Mouse (Mus musculus): ENCODE data around the gene Stpg4.
A peak's percentile ranks its signal among the peaks of the same experiment; 100 is the strongest.

Gene Stpg4

DNA sequence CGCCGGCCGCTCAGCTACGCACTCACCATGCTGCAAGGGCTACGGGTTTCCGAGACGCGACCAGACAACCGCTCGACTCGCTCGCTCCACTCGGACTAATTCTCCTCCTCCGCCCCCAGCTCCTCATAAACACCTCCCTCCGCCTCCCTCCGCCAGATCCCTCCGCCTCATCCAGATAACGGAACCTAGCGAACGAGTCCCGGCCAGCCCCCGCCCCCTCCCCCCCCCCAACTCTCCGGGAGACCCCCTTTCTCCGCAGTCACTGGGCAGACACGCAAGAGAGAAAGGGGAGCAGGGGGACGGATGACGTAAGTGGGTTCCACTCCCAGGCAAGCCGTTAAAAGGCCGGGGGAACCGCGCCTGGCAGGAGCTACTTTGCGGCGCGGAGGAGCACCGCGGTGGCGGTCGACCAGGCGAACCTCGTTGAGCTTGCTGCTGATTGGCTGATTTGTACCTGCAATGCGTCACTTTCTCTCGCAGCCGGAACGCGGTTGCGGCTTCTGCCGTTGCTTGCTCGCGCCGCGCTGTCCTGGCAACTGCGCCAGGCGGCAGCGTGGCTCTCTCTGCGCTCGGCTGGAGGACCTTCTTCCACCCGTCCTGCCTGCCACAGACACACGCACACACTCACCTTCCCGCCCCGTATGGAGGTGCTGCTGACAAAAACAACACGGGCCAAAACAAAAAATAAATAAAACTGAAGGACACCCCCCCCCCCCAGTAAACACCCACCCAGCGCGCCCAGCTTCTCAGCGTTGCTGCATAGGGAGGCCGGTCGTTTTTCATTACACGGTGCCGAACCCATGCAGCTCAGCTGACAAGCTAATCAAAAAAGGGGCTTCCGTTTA lies 19.4 kb upstream of the Stpg4 start, which contains the start of gene Calm2:
Gene Calm2, minus strand, starts transcription at position 169 of the 845 bp plus-strand sequence.
- DNase-seq (ENCODE audit: low spot score): peak; percentile 92

DNA sequence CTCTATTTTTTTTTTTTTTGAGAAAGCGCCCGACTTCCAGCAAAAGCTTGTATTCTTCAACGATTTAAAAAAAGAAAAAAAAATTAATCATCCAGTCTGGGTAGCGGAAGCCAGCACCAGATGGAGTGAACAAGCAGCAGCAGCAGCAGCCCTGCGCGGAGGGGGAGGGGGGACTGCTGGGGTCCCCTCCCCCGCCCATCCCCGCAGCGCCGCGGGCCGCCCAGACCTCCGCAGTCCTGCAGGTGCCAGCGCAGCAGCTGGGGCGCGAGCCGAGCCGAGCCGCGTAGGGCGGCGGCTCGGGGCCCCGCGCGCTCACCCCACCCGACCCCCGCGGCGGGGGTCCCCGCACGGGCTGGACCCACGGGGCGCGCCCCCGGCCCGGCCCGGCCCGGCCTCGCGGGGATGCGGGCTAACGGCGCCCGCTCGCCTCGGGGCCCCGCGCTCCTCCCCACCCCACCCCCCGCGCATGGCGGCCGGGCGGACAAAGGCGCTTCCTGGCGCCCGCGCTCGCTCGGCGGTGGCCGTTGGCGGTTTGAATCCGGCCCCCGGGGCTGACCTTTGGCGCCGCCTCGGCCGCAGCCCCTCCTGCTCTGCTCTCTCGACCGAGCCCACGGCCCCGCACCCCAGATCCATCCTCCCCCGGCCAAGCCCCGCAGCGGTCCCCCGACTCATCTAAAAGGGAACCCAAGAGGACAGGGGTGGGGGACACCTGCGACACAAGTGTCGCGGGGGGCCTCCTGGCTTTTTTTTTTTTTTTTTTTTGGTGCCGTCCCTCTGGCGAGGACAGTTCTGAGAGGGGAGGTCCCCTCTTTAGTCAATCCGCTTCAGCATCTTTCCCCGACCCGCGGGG lies 18.6 kb upstream of the Stpg4 start:
- DNase-seq (ENCODE audit: low spot score): peak; percentile 67

DNA sequence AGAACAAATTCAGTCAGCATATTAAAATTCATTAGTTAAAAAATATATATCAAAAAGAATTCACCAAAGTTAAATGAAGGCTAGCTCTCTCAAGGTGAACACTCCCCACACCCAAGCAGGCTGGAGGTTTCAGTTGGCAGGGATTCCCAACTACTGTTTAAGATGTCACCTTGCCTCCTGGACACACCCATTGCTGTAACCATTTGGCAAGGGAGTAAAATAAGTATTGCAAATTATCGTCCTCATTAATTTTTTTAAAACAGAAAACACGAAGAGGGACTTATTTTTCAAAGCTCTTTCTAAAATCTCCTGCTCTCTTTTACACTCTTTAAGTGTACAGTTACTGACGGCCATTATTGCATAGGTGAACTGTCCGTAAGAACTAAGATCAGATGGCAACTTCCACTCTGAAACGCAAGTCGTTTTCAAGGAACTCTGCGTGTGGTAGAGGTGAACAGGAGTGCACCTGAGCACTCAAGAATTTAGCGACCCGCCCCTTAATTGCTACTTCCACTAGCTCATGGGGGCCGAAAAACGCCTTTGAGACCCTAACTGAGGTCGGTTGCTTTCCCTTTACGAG lies 17.9 kb upstream of the Stpg4 start:
- DNase-seq (ENCODE audit: low spot score): peak; percentile 31

DNA sequence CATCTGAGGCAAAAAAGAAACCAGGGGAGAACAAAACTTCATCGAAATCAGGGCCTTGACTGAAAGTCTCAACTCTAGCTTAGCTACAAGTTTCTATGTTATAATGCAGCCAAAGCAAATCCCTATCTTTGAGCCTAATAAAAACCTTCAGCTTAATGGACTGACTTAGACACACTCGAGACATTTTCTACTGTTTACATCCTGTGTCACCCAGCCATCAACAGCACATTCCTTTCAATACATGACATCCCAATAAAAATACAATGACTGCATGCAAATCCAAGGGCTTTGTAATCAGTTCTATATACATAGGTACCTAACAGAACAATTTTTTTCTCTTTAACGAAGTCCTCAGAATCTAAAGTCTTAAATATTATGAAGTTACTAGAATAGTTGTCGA lies 17.2 kb upstream of the Stpg4 start:
- no peak for DNase-seq (ENCODE audit: low spot score)

DNA sequence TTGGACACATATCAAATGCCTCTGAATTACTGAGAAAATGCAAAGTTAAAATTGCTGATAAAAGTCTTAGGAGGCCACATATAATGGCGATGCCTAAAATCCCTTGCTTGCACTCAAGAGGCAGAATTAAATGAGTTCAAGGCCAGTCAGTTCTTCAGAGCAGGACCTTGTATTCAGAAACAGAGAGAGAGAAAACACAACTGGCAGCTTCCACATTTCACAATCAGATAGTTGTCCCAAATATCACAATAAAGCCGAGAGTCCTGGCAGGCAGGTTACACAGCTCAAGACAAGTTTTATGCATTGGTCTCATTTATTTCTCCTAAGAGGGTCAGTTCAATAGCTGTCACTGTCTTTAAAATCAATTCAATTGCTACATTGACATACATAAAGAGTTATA lies 14.0 kb upstream of the Stpg4 start:
- no peak for DNase-seq (ENCODE audit: low spot score)

DNA sequence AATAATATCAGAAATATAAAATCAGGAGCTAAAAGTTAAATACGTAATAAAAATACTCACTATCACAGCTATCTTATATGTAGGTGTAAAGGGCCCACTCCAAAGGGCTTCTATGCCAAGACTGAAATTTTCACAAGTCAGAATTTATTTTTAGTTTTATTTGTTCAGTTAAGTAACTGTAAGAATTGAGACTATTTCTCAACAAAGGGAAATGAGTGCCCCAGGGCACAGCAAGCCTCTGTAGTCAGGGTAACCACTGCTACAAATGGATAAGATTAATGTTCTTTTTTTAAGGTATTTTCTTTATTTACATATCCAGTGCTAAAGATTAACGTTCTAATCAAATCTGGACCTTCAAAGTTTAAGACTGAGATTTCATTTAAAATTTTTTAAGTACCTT lies 11.9 kb upstream of the Stpg4 start:
- DNase-seq (ENCODE audit: low spot score): no peak

DNA sequence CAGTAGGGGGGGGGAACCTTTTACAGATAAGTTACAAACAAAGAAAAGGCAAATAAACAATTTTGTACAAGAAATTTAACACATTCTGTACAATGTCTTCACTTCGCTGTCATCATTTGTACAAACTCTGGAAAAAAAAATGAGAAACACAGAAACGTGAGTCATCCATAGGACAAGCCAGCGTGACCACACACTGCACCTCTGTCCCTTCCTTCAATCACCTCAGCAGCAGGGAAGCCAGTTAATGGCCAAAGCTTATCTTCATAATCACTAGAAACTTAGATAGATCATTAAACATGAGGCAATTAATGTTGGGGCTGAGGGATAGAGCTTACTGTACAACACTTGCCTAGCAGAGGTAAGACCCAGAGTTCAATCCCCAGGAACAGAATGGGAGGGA lies 6.4 kb upstream of the Stpg4 start:
- no peak for DNase-seq (ENCODE audit: low spot score)

DNA sequence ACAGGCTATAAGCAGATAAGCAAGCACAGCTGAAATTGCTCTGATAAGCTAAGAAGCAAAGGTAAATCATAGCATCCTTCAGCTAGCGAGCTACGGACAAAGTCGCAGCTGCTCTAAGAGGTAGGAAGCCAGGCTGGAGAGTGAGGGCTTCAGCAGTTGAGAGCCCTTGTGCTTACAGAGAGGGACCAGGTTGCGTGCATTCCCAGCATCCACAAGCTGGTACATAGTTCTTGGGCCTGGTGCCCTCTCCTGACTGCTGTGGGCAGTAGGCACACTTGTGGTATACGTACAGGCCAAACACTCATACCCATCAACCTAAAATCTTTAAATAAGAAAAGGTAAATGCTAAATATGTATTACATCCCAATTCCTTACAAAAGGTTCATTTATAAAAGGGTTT lies 5.2 kb upstream of the Stpg4 start:
- no peak for DNase-seq (ENCODE audit: low spot score)

DNA sequence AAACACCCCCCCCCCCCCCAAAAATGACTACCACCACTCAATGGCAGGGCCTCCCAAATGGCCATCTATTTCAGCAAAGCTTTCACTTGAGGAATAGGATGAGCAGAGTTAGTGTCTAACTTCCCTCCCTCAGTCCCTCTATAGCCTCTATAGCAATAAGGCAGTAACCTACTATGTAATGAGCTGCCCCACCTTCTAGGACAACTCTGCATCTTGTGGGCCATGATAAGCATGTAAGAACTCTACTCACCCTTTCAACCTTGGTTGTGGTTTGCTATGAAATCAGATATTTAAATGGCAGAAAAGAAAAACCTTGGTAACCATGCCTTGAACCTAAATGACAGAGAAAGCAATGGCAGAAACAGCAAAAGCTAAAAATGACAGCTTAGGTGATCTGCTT lies 4.8 kb upstream of the Stpg4 start:
- no peak for DNase-seq (ENCODE audit: low spot score)

DNA sequence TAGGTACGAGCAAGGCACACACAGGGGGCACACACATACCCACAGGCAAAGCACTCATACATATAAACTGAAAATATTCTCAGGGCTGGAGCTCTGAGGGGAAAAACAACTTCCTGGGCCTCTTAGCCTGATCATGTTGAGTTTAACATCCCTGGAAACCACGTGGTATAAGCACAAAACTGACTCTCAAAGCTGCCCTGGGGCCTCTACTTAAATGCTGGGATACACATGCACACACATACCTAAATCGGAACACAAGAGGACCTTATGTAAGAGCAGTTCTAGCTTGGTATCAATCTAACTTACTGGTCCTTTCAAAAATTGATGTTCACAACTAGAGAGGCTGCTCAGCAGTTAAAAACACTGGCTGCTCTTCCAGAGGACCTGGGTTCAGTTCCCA lies 1.9 kb upstream of the Stpg4 start:
- DNase-seq (ENCODE audit: low spot score): no peak

DNA sequence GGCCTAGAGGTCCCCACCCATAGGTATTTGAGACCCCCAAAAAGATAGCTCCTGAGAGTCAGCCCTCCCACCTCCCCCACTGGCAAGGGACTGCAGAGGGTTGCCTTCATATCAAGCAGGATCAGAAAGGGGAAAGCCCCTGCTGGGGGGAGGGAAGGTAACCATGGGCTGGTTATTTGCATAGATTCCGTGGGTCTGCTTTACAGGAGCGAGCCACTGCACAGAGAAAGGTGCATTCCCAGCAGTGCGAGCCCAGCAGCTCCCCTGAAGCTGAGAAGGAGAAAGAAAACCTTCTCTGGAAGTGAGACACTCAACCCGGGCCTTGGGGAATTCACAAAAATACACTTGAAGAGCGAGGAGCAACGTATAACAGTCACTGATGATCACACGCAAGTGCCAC lies 9.5 kb downstream of the Stpg4 start:
- DNase-seq (ENCODE audit: low spot score): no peak

DNA sequence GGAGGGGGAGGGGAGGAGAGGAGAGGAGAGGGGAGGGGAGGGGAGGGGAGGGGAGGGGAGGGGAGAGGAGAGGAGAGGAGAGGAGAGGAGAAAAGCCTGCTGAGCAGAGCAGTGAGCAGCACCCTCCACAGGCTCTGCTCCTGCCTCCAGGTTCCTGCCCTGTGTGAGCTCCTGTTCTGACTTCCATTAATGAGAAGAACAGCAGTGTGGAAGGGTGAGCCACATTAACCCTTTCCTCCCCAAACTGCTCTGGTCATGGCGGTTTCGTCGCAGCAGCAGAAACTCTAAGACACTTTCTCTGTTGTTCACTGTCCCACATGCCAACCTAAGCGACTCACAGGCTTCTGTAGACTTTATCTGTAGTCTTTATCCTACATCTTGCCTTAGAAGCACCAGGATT lies 20.9 kb downstream of the Stpg4 start:
- no peak for DNase-seq (ENCODE audit: low spot score)

DNA sequence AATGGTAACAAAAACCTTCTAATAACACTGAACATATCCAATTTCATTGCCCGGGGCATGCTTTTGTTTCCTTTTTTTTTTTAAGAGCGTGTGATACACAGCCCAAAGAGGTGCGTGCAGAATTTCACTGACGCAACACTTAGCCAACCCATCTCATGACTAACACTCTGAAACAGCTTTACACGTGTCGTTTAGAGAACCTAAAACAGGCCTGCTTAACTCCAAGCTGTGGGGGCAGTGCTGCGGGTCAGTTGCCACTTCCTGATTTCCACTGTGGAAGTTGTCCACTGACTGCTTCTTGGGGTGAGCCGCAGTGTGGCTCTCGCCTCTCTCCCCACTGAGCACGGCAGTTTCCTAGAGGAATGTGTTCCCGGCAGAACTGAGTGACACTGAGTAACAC lies 22.0 kb downstream of the Stpg4 start:
- no peak for DNase-seq (ENCODE audit: low spot score)

DNA sequence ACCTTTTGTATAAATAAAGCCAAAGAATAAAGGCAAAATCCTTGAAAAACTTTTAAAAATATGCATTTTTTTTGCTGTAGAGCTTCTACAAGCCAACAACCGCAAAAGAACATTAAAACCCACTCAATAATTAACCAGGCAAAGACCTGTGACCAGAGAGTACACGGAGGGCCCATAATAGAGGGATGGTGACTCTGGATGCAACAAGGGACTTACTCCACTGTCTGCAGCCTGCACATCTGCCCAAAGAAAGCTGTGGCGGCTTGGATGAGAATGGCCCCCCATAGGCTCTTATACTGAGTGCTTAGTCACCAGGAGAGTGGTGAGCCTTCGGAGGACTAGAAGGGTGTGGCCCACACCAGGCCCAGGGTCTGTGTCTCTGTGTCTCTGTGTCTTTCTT lies 24.1 kb downstream of the Stpg4 start:
- no peak for DNase-seq (ENCODE audit: low spot score)

DNA sequence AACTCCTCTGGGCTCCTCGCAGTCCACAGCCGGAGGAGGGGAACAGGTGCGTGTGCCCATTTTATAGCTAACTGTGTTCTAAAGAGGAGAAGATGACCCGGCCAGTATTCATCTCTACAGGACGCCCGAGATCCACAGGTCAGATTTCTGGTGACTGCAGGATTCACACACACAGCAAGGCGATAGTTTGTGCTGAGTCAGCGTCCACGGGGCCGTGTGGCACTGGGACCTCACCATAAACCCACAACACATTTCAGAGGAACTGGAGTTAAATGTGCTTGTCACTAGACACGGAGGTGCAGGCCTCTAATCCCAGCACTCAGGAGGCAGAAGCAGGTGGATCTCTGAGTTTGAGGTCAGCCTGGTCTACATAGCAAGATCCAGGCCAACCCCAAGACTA lies 25.1 kb downstream of the Stpg4 start:
- no peak for DNase-seq (ENCODE audit: low spot score)

DNA sequence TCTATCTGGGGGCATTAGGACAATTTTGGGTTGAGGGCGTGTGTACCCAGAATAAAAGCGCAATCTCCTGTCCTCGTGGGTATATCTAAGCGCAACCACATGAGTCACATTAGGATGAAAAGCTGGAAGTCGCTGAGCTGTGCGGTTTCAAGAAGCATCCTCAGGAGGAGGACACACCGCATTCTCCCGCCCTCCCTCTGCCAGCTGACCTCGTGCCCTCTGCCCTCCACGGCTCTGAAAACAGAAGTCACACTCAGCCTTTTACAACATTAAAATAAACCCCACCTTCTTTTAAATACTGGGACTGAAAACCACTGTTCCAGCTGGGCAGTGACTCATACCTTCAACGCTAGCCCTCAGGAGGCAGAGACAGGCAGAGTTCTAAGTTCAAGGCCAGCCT lies 30.5 kb downstream of the Stpg4 start:
- no peak for DNase-seq (ENCODE audit: low spot score)

DNA sequence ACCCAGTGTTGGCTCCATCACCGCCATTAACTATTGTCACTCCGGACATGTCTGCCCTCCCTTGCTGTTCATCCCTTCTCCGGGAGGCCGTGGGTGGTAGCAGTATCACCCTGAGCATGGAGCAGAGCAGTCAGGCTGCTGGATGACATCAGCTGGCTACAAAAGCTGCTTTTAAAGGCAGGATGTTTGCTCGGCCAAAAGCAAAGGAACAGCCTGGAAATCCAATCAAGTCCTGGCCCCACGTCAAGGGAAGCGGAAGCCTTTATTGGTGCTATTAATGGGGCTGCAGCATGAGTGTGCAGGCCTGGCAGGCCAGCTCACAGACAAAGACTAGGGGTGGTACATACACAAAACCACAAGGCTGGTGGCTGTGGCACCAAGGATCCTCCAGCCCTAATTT lies 36.3 kb downstream of the Stpg4 start:
- DNase-seq (ENCODE audit: low spot score): peak; percentile 39

DNA sequence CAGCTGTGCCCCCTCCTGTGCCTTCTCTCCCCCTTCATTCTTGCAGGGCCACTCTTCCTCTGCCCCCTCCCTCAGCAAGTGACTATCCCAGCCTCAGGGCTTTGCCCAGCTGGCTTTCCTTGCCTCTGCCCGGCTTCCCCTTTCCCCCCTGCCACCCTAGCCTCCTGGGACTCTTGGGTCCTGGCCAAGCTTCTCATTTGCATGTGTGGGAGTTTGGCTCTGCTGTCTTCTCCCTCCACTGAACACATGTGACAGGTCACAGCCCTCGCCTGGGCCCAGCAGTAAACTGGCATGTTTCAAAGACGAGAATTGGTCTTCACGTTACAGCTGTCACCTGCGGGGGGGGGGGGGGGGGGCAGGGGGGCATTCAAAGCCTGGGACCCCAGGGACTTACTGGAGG lies 40.5 kb downstream of the Stpg4 start:
- DNase-seq (ENCODE audit: low spot score): peak; percentile 33

DNA sequence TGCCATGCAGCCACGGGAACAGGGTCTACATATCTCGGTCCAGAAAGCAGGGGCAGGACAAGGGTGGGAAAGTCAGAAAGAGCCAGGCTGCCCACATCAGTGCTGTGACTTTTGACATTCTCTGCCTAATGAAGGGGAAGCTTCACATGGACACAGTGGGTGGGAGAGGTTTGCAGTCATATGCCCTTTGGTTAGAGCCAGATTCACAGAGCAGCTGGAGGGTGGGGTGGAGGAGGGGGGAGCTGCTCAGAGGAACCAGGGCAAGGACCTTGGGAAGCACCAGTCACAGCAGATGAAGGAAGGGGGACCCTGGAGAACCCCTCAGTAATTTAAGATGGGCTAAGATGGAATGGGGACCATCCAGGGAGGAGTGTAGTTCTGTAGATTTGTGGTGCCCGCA lies 41.7 kb downstream of the Stpg4 start:
- no peak for DNase-seq (ENCODE audit: low spot score)

DNA sequence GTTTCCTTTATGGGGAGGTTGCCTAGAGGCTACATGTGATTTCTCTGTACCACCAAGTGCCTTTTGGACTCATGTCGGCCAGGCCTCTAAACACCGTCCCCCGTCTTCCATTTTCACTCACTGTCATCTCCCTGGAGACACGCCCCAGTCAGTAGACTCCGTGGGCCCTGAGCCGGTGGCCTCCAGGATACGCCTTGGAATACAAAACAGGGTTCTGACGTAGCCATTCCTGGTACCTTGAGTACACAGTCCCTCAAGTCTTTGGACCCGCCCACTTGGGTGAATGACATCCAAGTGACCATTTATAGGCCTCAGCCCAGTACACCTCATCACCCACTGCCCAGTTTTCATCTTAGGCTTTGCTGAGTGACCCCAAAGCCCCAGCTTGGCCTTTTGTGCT lies 46.9 kb downstream of the Stpg4 start:
- no peak for DNase-seq (ENCODE audit: low spot score)

DNA sequence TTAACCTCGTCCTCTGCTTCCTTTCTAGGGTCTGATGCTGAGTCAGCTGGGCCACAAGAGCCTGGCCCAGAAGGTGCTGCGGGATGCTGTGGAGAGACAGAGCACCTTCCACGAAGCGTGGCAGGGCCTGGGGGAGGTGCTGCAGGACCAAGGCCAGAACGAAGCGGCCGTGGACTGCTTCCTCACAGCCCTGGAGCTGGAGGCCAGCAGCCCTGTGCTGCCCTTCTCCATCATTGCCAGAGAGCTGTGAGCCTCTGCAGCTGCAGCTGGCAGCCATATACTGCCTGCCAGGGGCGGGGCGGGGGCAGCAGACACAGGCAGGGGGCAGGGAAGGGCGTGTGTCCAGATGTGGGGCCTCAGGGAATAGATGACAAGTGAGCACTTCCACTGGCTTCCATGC lies 47.7 kb downstream of the Stpg4 start:
- DNase-seq (ENCODE audit: low spot score): peak; percentile 52

DNA sequence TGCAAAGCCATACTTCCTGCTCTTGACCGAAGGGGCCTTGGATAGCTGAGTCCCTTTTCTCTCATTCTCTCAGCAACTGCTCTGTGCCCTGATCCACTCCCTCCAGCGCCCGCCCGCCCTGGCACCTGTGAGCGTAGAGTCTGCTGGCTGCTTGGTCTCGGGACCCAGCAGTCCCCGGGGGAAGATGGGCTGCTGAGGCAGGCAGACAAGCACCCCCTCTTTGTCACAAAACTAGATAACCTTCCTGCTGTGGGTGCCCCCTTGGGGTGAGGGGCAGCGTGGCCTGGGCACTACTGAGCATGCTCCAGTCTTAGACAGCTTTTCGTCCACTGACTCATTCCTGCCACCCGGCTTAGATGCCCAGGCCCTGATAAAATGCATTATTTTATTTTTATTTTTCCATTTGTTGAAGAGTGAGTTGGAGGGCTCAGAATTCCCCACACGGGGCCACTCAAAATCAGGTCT lies 48.3 kb downstream of the Stpg4 start:
- DNase-seq (ENCODE audit: low spot score): peak; percentile 54

Data from MN1 (cell line).